Mouse (Mus musculus) MEL (cell line): ENCODE measurements at regions not wholly inside any gene's neighbourhood (a gene's known extent, or its start where the extent isn't known, plus 50 kb on each side); places are given as distances from the start of the nearest gene placed in this dataset.

ENCODE experiments used
- CHD2 ChIP-seq: IDR thresholded peaks from 2 replicates; pipeline ENCODE4 v1.6.1; 2011; ENCODE audit warnings: low read length, improper control_type of control experiment
- CTCF ChIP-seq, 3 experiments: IDR thresholded peaks in 2 of 3; conservative IDR thresholded peaks in 1 of 3; 2 replicates each; pipeline ENCODE4 v1.5.1; 2011 to 2012; ENCODE audit warnings: low read length in 3 of 3, low read depth in 2 of 3, mild to moderate bottlenecking in 2 of 3, improper control_type of control experiment in 1 of 3, inconsistent platforms in 1 of 3, mixed read lengths in 1 of 3, moderate library complexity in 1 of 3; ENCODE audit not compliant: control insufficient read depth in 1 of 3, insufficient read depth in 1 of 3, poor library complexity in 1 of 3, severe bottlenecking in 1 of 3
- EP300 ChIP-seq, 2 experiments: IDR thresholded peaks; 2 replicates each; pipeline ENCODE4 v1.6.1; 2011; ENCODE audit warnings: improper control_type of control experiment in 2 of 2, low read length in 2 of 2, low read depth in 1 of 2, mild to moderate bottlenecking in 1 of 2
- GABPA ChIP-seq: IDR thresholded peaks from 2 replicates; pipeline ENCODE4 v1.6.1; 2012; ENCODE audit warnings: low read depth, mild to moderate bottlenecking, inconsistent platforms, low read length, improper control_type of control experiment, moderate library complexity
- HCFC1 ChIP-seq: IDR thresholded peaks from 2 replicates; pipeline ENCODE4 v1.6.1; 2012; ENCODE audit warnings: low read depth, mild to moderate bottlenecking, inconsistent platforms, low read length, improper control_type of control experiment, moderate library complexity
- KAT2A ChIP-seq: conservative IDR thresholded peaks from 2 replicates; pipeline ENCODE4 v1.6.1; 2012; ENCODE audit warnings: low read depth, low read length, improper control_type of control experiment, inconsistent platforms
- MAZ ChIP-seq: IDR thresholded peaks from 2 replicates; pipeline ENCODE4 v1.6.1; 2012; ENCODE audit warnings: low read depth, mild to moderate bottlenecking, inconsistent platforms, low read length, improper control_type of control experiment
- POLR2A ChIP-seq, 2 experiments: IDR thresholded peaks; 2 replicates each; pipeline ENCODE4 v1.6.1; 2011 to 2012; ENCODE audit warnings: low read length in 2 of 2, mild to moderate bottlenecking in 2 of 2, control low read depth in 1 of 2, improper control_type of control experiment in 1 of 2, low read depth in 1 of 2, moderate library complexity in 1 of 2; ENCODE audit not compliant: control insufficient read depth in 1 of 2, insufficient read depth in 1 of 2, poor library complexity in 1 of 2

DNA sequence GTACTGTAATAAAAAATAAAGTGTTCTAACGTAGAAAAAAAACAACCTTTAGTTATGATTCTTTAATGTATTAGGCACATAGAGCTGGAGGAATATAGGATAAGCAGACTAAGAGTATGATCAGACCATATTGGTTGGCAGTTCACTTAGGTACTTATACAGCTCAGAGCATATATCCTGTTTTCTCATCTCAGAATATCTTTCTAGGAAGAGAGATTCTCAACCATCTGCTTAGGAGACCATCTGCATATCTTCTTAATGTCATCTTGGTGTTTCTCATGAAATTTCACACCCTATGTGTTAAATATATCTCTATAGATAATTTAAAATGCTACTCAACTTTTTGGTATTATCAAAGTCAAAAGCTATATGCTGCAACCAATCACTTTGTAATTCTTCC lies 1185.4 kb upstream of the Lrrc6 start:
- no peak for TF ChIP-seq CTCF (IDR thresholded peaks at IDR 0.05 in 2 of 3, conservative IDR thresholded peaks at IDR 0.05 in 1 of 3; ENCODE audit: control insufficient read depth in 1 of 3, insufficient read depth in 1 of 3, low read depth in 2 of 3, low read length in 3 of 3, poor library complexity in 1 of 3, severe bottlenecking in 1 of 3)
- no peak for TF ChIP-seq EP300 (IDR thresholded peaks at IDR 0.05; ENCODE audit: low read depth in 1 of 2, low read length in 2 of 2)
- no peak for TF ChIP-seq MAZ
- no peak for TF ChIP-seq CHD2
- TF ChIP-seq GABPA, result no peak
- no peak for TF ChIP-seq POLR2A (IDR thresholded peaks at IDR 0.05; ENCODE audit: control insufficient read depth in 1 of 2, insufficient read depth in 1 of 2, low read depth in 1 of 2, low read length in 2 of 2, poor library complexity in 1 of 2)
- TF ChIP-seq HCFC1, result no peak
- no peak for TF ChIP-seq KAT2A
